Mouse (Mus musculus): ENCODE measurements around the gene Lefty2.
"Not testable (repeated sequence)": the region's sequence is repeated elsewhere in the genome, so short reads cannot be mapped to it uniquely, and the experiment has no call there.

Lefty2 gene

GRCm38 (mm10) chr1:180888556-180889042 is 4.3 kb upstream of the Lefty2 start:
- in situ Hi-C loops (cut with MboI; ENCODE audit: low pct_unique_long_range_greater_than_20kb in 1 of 2, low sequenced_read_pairs in 2 of 2, unreplicated experiment in 1 of 2), result loop anchor here in 1 of 2 experiments (5.0 kb wide), 1 partner anchor 34 kb away; no protein-coding TSS in a partner anchor

- in situ Hi-C loops (cut with MboI; ENCODE audit: low pct_unique_long_range_greater_than_20kb in 1 of 2, low sequenced_read_pairs in 2 of 2, unreplicated experiment in 1 of 2), result loop anchor here in 1 of 2 experiments (5.0 kb wide), 1 partner anchor 33 kb away; no protein-coding TSS in a partner anchor
Observed at GRCm38 (mm10) chr1:180889172-180889571, 3.7 kb upstream of the Lefty2 start.

- in situ Hi-C loops (cut with MboI; ENCODE audit: low pct_unique_long_range_greater_than_20kb in 1 of 2, low sequenced_read_pairs in 2 of 2, unreplicated experiment in 1 of 2), result loop anchor here in 1 of 2 experiments (5.0 kb wide), 1 partner anchor 32 kb away; no protein-coding TSS in a partner anchor
Observed at GRCm38 (mm10) chr1:180889841-180890240, 3.1 kb upstream of the Lefty2 start.

GRCm38 (mm10) chr1:180894088-180894987 is 1.4 kb downstream of the Lefty2 start:
- in situ Hi-C loops (cut with MboI; ENCODE audit: low pct_unique_long_range_greater_than_20kb in 1 of 2, low sequenced_read_pairs in 2 of 2, unreplicated experiment in 1 of 2), result not testable (repeated sequence)

- in situ Hi-C loops (cut with MboI; ENCODE audit: low pct_unique_long_range_greater_than_20kb in 1 of 2, low sequenced_read_pairs in 2 of 2, unreplicated experiment in 1 of 2), result loop anchor here in 1 of 2 experiments (5.0 kb wide), 1 partner anchor 76 kb away; no protein-coding TSS in a partner anchor
Observed at GRCm38 (mm10) chr1:180901107-180901506, 8.2 kb downstream of the Lefty2 start.

- in situ Hi-C loops (cut with MboI; ENCODE audit: low pct_unique_long_range_greater_than_20kb in 1 of 2, low sequenced_read_pairs in 2 of 2, unreplicated experiment in 1 of 2), result loop anchor here in 1 of 2 experiments (5.0 kb wide), 1 partner anchor 74 kb away; no protein-coding TSS in a partner anchor
Observed at GRCm38 (mm10) chr1:180902915-180903314, 10.0 kb downstream of the Lefty2 start.

GRCm38 (mm10) chr1:180903666-180904038 is 10.7 kb downstream of the Lefty2 start:
- in situ Hi-C loops (cut with MboI; ENCODE audit: low pct_unique_long_range_greater_than_20kb in 1 of 2, low sequenced_read_pairs in 2 of 2, unreplicated experiment in 1 of 2), result loop anchor here in 1 of 2 experiments (5.0 kb wide), 1 partner anchor 74 kb away; no protein-coding TSS in a partner anchor

- in situ Hi-C loops (cut with MboI; ENCODE audit: low pct_unique_long_range_greater_than_20kb in 1 of 2, low sequenced_read_pairs in 2 of 2, unreplicated experiment in 1 of 2), result loop anchor here in 1 of 2 experiments (5.0 kb wide), 1 partner anchor 73 kb away; no protein-coding TSS in a partner anchor
Observed at GRCm38 (mm10) chr1:180904039-180904814, 11.3 kb downstream of the Lefty2 start, which contains the start of gene Pycr2. Pycr2 (plus strand) TSS chr1:180904293.

- in situ Hi-C loops (cut with MboI; ENCODE audit: low pct_unique_long_range_greater_than_20kb in 1 of 2, low sequenced_read_pairs in 2 of 2, unreplicated experiment in 1 of 2), result loop anchor here in 1 of 2 experiments (5.0 kb wide), 1 partner anchor 73 kb away; no protein-coding TSS in a partner anchor
Observed at GRCm38 (mm10) chr1:180904815-180905080, 11.8 kb downstream of the Lefty2 start.

- in situ Hi-C loops (cut with MboI; ENCODE audit: low pct_unique_long_range_greater_than_20kb in 1 of 2, low sequenced_read_pairs in 2 of 2, unreplicated experiment in 1 of 2), result no loop called here
Observed at GRCm38 (mm10) chr1:180905307-180905706, 12.4 kb downstream of the Lefty2 start.

GRCm38 (mm10) chr1:180905876-180906275 is 13.0 kb downstream of the Lefty2 start:
- in situ Hi-C loops (cut with MboI; ENCODE audit: low pct_unique_long_range_greater_than_20kb in 1 of 2, low sequenced_read_pairs in 2 of 2, unreplicated experiment in 1 of 2), result no loop called here

GRCm38 (mm10) chr1:180906461-180907147 is 13.7 kb downstream of the Lefty2 start:
- in situ Hi-C loops (cut with MboI; ENCODE audit: low pct_unique_long_range_greater_than_20kb in 1 of 2, low sequenced_read_pairs in 2 of 2, unreplicated experiment in 1 of 2), result no loop called here

- in situ Hi-C loops (cut with MboI; ENCODE audit: low pct_unique_long_range_greater_than_20kb in 1 of 2, low sequenced_read_pairs in 2 of 2, unreplicated experiment in 1 of 2), result no loop called here
Observed at GRCm38 (mm10) chr1:180911138-180911537, 18.2 kb downstream of the Lefty2 start.

- in situ Hi-C loops (cut with MboI; ENCODE audit: low pct_unique_long_range_greater_than_20kb in 1 of 2, low sequenced_read_pairs in 2 of 2, unreplicated experiment in 1 of 2), result no loop called here
Observed at GRCm38 (mm10) chr1:180911653-180912287, 18.9 kb downstream of the Lefty2 start.

GRCm38 (mm10) chr1:180912792-180913191 is 19.9 kb downstream of the Lefty2 start:
- in situ Hi-C loops (cut with MboI; ENCODE audit: low pct_unique_long_range_greater_than_20kb in 1 of 2, low sequenced_read_pairs in 2 of 2, unreplicated experiment in 1 of 2), result no loop called here

- in situ Hi-C loops (cut with MboI; ENCODE audit: low pct_unique_long_range_greater_than_20kb in 1 of 2, low sequenced_read_pairs in 2 of 2, unreplicated experiment in 1 of 2), result no loop called here
Observed at GRCm38 (mm10) chr1:180913797-180914196, 20.9 kb downstream of the Lefty2 start.

- in situ Hi-C loops (cut with MboI; ENCODE audit: low pct_unique_long_range_greater_than_20kb in 1 of 2, low sequenced_read_pairs in 2 of 2, unreplicated experiment in 1 of 2), result no loop called here
Observed at GRCm38 (mm10) chr1:180916425-180916824, 23.5 kb downstream of the Lefty2 start.

- in situ Hi-C loops (cut with MboI; ENCODE audit: low pct_unique_long_range_greater_than_20kb in 1 of 2, low sequenced_read_pairs in 2 of 2, unreplicated experiment in 1 of 2), result no loop called here
Observed at GRCm38 (mm10) chr1:180917053-180917452, 24.1 kb downstream of the Lefty2 start.
